Mouse (Mus musculus): ENCODE measurements around the gene Slc15a3.

Slc15a3 gene

DNA sequence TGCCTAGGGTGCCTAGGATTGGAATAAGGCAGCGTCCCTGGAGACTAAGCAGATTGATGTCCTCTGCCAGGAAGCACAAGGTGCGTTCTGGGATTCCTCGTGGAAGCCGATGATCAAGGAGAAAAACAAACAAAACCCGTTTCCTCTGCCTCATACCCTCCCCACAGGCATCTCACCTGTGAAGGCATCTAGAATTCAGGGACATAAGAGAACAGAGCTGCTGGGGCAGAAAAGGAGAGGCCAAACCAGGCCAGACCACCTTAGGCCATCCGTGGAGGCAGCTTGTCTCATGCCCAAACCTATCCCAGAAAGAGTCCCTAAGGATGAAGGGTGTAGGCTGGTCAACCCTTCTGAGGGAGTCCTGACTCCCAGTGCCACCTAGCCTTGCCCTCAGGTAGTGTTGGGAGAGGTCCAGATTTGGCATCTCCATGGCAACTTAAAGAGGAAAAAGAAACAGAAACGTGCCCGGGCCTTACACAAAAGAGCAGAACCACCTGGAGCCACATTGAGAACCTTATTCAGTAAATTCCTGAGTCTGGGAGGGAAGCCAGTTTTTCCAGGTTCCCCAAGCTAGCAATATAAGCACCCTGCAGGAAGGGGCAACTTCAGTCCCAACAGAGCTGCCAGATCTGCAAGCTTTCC, 30.5 kb downstream of the Slc15a3 start, which contains the start of gene Tmem132a:
Gene Tmem132a (minus strand): TSS at position 55 of the 642 bp plus-strand sequence.
- DNase-seq (ENCODE audit: low spot score), result no peak

DNA sequence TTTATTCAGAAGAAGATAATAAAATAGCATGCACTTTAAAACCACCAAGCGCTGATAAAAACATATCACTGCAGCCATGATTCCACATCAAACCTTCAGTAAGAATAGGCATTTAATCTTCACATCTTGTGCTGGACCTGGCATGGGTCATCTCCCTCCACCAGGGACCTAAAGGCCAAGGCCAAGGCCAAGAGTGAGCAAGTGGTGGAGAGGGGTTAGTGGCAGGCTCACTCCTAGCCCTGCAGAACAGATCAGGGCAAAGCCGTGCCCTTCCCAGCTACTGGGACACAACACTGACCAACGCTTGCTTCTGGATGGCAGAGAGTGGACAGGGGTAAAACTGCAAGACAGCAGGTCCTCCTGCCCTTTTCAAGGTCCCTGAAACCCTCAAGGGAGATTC, 31.1 kb downstream of the Slc15a3 start:
- DNase-seq (ENCODE audit: low spot score), result no peak

DNA sequence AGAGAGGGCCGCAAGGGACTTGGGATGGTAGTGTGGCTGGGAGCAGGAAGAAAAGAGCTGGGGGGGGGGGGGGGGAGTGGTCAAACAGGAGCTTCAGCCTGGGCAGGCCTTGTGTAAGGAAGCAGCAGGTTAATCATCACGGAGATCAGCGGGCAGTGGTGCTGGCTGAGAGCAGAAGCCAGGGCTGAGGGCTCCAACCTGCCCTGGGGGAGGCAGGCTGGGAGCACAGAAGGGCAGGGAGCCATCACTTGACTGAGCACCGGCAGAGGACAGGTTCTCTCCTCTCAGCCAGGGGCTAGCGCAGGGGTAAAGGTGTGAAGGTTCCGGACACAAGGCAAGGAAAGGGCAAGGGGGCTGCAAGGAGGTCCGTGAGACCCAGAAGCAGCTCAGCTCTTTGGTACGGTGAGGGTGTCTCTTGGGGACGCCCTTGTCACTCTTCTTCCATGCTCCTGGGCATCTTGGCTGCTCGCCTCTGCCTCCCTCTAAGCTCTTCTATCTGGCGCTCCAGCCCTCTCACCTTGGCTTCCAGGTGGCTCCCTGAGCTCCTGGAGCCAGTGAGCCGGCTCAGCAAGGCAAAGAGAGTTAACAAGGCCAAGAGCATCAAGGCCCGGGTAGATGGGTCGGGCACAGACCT, 31.9 kb downstream of the Slc15a3 start:
- no peak for DNase-seq (ENCODE audit: low spot score)

DNA sequence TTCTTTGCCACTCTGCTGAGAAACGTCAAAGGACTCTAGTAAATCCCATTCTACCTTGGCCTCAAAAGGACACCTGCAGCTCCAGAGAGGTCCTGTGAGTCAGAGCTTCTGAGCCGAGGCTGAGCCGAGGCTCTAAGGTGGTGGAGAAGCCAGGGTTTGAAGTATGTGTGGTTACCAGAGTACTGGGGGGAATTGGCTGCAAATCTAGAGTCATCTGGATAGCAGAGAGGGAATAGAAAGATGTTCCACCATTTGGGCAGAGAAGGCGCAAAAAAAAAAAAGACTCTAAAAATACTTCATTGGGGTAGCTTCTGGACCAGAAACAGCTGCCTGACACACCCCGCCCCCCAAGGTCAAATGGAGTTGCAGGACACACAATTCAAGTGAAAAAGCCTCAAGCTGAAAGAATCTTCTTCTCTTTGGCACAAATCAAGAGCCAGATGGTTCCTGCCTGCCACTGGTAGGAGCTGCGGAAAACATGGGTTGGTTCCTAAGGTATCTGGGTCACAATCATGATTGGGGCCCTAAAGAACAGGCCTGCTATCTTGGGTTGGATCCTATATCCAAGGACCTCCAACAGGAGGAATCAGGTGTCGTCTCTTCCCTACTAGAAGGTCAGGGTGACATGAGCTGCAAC, 38.8 kb downstream of the Slc15a3 start:
- DNase-seq (ENCODE audit: low spot score), result no peak

DNA sequence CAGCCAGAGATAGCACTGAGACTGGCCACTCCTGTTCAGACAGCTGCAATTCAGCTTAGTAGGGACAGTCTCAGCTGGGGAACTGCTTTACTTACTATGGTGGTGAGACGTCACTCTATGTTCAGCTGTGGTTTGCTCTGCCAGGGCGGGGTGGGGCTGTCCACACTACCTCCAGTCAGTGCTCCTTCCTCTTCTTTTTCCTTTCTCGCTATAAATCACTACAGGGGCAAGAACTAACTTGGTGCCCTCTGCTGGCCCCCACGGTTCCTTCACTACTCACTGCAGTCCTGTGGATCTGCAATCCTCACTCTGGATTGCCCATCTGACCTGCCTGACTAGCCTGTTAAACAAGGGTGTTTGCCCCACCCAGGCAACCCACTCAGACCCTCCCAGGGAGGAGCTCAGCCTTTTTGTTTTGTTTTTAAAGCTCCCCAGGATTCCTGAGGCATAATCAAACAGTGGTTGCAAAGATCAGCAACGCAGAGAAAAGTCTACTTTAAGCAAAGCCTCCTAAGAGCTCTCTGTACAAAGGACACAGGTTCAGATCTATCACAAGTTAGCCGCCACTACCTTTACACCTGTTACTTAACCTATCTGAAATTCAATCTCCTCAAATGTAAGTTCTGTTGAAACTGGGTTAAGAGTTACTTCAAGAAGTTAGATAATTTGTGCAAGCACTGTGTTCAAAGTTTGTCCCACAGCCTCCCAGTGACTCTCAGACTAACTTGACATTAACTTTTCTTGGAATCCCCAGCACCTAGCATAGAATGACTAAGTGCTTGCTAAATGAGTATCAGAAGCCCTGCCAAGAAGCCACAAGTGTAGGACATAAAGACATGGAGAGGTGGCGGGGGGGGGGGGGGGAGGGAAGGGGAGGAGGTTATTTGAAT, 40.8 kb downstream of the Slc15a3 start:
- DNase-seq (ENCODE audit: low spot score), result peak; percentile 21

DNA sequence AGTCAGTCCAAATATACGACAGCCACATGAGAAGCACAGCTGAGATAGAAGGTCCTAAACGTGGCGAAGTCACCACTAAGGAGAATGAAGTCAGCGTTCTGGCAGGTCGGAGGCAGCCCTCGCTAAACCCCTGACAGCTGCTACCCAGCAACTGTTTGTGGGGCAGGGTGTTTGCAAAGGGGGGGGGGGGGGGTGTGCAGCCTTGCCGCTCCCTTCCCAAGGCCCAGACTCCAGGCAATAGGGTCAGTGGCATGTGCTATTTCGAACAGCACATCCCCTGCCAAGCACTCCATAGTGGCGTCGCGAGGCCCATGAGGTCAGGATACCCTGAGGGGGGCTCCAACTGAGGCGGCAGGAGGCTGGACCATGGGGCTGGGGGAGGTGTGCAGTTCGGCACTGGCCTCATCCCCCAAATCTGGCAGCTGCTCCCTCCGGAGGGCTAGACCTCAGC, 41.5 kb downstream of the Slc15a3 start:
- DNase-seq (ENCODE audit: low spot score), result no peak

DNA sequence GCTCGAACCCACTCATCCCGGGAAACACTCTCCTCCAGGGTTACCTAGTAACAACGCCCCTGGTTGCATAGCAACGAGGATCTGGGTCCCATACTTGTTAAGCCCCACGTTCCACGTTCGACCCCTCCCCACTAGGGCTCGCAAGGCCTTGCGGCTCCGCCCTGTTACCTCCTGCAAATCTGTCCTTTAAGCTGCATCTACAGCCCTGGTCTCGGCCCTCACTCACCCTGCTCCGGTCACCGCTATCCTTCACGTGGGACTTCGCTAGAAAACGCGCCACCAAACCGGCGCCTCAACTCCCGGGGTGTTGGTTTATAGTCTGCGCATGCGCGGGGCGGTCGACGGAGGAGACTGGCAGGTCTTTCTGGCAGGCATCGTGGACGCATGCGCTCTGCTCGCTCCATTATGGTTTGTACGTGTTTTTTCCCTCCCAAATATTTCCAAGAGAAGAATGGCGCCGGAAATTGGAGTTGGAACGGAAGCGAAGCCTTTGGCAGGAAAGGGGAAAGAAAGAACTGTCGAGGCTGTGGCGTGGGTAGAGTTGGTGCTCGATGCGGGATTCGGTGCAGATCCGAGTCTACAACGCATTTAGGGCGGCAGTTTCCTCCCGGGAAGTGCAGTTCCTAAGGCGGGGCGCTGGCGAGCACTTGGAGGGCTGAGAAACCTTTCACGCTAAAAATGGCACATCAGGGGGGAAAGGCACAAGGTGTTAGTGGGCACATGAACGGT, 42.1 kb downstream of the Slc15a3 start, which contains the start of gene Tmem109:
Gene Tmem109 (minus strand): TSS at position 576 of the 729 bp plus-strand sequence.
- DNase-seq (ENCODE audit: low spot score), result peak; percentile 99

DNA sequence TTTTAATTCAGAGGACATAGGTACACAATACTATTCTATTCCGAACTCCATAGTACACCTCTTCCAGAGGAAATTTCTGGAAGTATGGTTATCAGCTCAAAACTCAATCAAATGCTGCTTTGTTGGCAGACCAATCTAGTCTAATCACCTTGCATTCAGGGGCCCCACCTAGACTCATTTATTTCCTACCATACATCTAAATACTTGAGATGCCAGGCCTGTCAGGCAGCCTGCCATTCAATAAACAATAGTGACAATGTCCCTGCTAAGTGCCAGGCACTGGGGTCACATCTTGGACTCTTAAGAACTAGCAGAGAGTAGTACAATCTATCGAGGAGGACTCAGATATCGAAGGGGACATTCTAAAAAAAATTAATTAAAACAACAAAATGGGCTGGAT, 52.7 kb downstream of the Slc15a3 start:
- DNase-seq (ENCODE audit: low spot score), result no peak

DNA sequence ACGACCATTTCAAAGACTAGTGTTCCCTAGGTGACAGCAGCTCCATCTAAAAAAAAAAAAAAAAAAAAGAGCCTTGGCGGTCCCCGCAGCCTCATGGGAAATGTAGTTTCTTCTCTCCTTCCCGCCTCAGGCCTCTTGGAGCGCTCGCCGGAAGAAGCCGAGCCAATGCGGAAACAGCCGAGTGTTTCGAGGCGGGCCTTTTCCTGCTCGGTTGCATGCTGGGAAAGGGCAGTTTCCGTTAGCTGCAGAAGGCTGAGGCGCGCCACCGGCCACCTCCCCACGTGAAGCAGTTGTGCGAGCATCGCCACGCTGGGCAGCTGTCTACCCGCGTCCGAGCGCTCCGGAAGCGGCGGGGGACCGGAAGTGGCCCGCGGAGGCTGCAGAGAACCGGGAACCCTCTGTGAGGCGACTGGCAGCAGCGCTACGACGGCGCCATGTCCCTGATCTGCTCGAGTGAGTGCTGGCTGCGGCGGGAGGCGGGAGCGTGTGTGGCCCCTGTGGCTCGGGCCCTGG, 55.5 kb downstream of the Slc15a3 start, which contains the start of gene Prpf19:
Gene Prpf19 (plus strand): TSS at position 216 of the 513 bp plus-strand sequence.
- DNase-seq (ENCODE audit: low spot score), result peak; percentile 98

DNA sequence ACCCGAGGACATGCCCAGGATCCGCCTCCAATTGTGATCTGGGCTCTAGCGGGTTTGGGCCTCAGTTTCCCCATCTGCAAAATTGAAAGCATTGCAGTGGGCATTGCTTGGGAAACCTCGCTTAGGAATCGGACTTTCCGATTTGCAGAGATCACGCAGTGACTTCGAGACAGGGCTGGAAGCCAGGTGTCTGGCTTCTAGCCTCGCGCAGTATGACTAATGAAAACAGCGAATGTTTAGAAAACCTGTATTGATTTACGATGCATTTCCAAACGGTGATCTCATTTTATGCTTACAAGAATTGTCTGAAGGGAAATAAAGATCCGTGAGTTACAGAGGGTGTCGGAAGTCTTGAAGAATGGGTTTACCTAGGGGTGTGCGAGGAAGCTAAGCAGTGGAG, 56.2 kb downstream of the Slc15a3 start:
- peak; percentile 25 for DNase-seq (ENCODE audit: low spot score)

DNA sequence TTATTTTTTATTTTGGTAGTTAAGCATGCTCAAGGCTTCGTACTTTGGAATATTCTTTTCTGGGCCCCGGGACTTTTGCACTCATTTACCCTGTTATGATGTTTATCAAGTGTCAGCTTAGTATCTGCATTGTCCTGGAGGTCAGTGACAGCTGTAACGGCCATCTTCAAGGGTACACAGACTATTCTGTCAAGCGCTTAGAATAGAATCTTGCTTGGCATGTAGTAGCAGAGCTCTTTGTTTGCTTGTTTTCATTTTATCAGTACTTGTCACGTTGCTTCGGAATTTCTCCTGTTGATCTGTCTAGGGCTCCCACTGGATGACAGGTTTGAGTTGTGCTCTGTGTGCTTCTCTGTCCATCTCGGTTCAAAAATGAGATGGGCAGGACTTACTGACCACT, 57.3 kb downstream of the Slc15a3 start:
- DNase-seq (ENCODE audit: low spot score), result no peak

DNA sequence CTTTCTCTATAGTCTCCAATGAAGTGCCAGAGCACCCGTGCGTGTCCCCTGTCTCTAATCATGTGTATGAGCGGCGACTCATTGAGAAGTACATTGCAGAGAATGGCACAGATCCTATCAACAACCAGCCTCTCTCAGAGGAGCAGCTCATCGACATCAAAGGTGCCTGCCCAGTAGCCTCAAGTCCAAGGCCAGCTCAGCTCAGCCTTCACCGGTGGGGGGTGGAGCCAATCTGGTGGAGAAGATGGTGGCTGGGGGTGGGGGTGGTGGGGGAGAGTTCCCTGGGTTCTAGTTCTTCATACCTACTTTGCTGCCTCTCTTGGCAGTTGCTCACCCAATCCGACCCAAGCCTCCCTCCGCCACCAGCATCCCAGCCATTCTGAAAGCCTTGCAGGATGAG, 58.0 kb downstream of the Slc15a3 start:
- no peak for DNase-seq (ENCODE audit: low spot score)

DNA sequence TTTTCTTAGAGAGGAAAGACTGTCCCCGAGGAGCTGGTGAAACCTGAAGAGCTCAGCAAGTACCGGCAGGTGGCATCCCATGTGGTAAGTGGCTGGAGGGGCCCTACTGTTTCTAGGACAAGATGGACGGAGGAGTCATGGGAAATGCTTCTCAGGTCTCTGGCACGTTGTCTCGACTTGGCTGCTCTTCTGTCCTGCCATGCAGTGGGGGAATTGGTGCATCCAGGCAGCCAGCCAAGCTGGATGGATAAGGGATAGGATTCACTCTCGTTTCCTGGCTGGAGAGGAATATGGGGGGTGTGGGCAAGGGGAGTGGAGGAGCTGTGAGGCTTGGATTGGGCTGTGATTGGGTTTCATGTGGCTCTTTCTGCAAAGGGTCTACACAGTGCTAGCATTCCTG, 60.8 kb downstream of the Slc15a3 start:
- DNase-seq (ENCODE audit: low spot score), result no peak

DNA sequence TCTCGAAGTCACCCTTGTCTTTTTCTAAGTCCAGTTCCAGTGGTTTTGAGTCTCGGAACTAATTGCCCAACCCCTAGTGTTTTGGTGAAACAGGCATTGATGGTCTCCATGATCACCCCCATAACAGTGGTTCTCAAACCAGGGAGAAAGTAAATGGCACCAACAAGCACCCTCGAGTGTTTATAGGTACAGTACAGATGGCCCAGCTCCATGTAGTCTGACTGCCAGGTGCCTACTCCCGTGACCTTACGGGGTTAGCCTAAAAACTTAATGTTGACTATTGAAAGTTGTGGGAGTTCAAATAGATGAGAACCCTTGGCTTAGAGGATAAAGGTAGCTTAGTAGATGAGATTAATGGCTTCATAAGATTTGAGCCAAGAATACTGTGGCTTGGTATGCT, 61.5 kb downstream of the Slc15a3 start:
- no peak for DNase-seq (ENCODE audit: low spot score)

DNA sequence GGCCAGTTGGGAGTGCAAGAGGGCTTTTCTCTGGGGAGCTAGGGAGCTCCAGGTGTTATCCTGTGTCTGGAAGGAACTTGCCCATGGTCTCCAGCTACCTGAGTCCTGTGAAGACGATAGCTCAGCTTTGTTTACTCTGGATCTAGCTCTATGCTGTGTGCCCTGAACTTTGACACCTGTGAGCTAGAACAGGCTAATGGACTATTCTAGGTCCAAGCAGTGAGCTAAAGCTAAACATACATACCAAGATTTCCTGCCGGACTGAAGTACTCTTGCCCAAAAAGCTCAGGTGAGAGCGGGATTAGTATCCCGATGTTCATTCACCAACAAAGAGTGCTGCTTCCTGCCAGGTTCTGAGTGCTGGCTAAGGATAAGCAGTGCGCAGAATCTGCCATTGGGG, 65.0 kb downstream of the Slc15a3 start:
- DNase-seq (ENCODE audit: low spot score), result no peak

DNA sequence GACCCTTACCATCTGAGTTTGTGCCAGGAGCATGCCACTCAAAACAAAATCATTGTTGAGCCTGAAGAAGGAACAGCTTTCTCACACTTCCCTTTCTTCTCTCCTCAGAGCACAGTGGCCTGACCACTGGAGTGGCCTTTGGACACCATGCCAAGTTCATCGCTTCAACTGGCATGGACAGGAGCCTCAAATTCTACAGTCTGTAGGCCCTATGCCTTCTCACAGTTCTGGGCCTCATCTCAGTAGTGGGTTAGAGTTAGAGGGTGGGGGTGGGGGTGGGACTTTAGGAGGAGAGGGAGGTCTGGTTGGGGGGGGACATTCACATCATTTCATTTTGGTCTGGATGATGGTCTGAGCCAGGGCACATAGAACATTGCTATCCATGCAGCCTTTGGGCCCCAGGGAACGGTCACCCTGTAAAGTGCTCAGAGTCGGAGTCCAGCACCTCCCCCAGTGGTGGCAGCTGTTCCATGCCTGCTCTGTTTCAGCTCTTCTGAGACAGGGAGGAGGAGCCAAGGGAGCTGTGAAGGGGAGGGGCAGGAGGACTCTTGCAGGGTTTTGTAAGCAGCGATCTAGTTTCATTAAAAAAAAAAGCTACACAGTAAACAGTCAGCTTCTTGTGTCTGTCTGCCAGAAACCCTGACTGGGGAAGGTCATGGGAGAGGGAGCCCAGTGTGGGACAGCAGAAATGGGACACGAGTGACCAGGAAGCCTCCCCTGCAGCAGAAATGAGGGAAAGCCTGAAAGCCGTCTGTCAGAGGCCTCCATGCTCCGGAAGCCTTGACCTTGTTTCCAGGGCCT, 65.6 kb downstream of the Slc15a3 start:
- peak; percentile 20 for DNase-seq (ENCODE audit: low spot score)

DNA sequence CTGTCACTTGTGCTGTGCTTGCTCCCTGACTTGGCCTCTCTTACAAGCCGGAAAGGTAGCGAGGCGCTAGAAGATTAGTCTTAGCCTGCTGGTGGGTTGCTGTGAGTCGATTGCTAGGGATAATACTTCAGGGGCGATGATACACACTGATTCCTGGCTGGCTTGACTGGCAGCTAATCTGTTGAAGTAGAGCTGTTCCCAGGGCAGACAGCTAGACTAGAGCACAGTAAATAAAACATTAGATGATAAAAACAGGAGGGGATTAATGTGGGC, 66.1 kb downstream of the Slc15a3 start:
- DNase-seq (ENCODE audit: low spot score), result no peak

DNA sequence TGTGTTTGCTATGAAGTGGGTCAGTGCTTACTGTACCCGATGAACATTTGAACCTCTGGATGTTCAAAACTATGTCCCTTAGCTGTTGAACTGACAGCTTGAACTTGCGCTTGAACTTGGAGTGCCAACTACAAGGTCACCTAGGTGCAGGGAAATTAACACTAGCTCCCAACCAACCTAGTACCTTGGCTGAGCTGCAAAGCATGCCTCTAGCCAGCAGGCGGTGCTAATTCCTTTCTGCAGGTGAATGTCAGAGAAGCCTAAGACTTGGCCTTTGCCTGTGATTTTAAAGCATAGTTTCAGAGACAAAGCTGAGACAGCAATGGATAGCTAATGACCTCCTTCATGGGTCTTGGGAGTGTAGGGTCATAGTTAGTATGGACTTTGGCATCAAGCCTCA, 68.4 kb downstream of the Slc15a3 start:
- peak; percentile 75 for DNase-seq (ENCODE audit: low spot score)
